Mouse (Mus musculus): Measurements from ENCODE around the gene Sobp. TPM values are rescaled to one million over a fixed set of nuclear protein-coding genes. Genes with fewer than 3 reads are reported as not detected.

The Sobp gene
- polyA plus RNA-seq, 1 experiment from 2014 or later, result 8.9 TPM

DNA sequence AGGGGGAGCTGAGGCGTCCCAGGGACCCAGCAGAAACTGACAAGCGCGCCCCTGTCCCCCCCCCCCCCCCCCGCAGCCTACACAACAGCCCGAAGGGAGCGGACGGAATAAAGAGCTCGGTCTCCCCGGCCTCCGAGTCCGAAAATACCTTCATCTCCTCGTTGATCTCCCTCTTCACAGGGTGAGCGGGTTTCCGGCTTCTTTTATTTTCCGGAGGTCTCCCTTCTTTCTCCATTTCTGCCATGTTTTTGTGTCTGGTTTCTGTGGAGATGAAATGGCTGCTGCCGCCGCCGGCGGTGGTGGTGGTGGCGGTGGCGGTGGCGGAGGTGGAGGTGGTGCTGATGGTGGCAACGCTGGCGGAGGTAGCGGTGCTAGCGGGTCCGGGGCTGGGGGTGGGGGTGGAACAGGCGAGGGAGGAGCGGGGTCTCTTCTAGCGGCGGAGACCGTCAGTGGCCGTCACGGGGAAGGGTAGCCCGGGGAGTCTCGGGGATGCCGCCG lies 453 bp downstream of the Sobp start:
- peak overlapping the region; percentile 94 for H3K27ac ChIP-seq
- peaks cover 18% of the 10 kb centered on the region for H3K27me3 ChIP-seq
- H3K9ac ChIP-seq, result peak overlapping the region; percentile 90
- H3K9me3 ChIP-seq, result no peaks in the 10 kb centered on the region
- H3K4me1 ChIP-seq, result peaks cover 32% of the 10 kb centered on the region
- H3K36me3 ChIP-seq (replicated peaks), result no peaks in the 10 kb centered on the region
- peak; percentile 66 for ATAC-seq (ENCODE audit: low FRiP score)
- H3K4me2 ChIP-seq, result peak overlapping the region; percentile 88
- 0% methylated on average over 23 of the region's 38 CpGs for WGBS
- H3K4me3 ChIP-seq (replicated peaks), result peak overlapping the region; percentile 92

DNA sequence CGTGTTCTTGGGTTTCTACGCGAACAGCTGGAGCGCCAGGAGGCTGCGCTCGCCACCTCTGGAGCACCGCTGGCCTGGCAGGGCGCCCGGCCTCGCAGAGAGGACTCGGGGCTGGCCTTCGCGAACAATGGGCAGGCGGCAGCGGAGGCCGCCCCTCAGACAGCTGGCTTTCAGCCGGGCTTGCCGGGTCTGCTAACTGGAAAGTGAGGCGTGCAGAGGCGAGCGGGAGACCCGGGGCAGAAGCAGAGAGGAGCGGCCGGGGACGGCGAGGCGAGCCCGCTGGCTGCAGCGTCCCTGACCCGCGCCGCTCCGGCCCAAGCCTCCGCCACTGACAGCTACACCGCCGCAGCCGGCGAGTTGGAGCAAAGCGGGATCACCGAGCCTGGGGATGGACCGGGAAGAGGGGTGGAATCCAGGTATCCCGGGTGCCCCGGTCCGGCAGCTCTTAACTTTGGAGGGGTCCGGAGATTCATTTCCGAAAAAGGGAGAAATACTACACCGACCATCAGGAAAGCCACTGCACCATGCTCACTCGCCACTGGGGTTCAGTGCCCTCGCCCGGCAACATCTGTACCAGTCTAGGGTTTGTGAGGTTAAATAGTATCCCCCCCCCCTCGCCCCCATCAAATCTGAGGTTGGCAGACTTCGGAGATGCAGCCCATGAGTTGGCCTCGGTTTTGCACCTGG lies 1.0 kb downstream of the Sobp start:
- H3K4me2 ChIP-seq, result peak overlapping the region; percentile 88
- peak overlapping the region; percentile 94 for H3K27ac ChIP-seq
- no peaks in the 10 kb centered on the region for H3K9me3 ChIP-seq
- peak overlapping the region; percentile 92 for H3K4me3 ChIP-seq (replicated peaks)
- peaks cover 32% of the 10 kb centered on the region for H3K4me1 ChIP-seq
- ATAC-seq (ENCODE audit: low FRiP score), result peak; percentile 37
- under 1% methylated on average over 50 of the region's 53 CpGs for WGBS
- peak overlapping the region; percentile 90 for H3K9ac ChIP-seq
- H3K27me3 ChIP-seq, result peaks cover 15% of the 10 kb centered on the region
- H3K36me3 ChIP-seq (replicated peaks), result no peaks in the 10 kb centered on the region

DNA sequence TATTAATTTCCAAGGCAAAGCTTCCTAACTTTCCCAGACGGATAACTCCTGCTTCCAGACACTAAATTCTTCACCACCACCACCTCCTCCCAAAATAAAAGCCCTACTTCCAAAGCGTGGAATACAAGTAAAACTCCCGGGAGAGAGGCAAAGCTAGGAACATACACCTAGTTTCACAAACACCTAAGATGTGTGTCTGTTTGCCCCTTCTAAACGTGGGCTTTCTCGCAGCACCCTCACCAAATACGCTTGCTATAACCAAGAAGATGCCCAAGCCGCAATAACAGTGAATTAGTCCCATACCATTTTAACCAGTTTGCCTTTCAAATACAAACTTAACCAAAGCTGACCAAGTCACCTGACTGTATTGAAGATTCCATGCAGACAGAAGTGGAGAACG lies 1.8 kb downstream of the Sobp start:
- Histone ChIP-seq H3K4me1 (peaks cover 32% of the 10 kb centered on the region), H3K9me3 (no peaks in the 10 kb centered on the region), H3K4me2 (peak overlapping the region; percentile 88), H3K9ac (peak overlapping the region; percentile 90), H3K27ac (no peak overlapping the region), H3K27me3 (peaks cover 15% of the 10 kb centered on the region), H3K36me3 (replicated peaks) (no peaks in the 10 kb centered on the region), H3K4me3 (replicated peaks) (peak overlapping the region; percentile 92)
- no peak for ATAC-seq (ENCODE audit: low FRiP score)
- WGBS, result 3% methylated on average over 8 of the region's 8 CpGs

DNA sequence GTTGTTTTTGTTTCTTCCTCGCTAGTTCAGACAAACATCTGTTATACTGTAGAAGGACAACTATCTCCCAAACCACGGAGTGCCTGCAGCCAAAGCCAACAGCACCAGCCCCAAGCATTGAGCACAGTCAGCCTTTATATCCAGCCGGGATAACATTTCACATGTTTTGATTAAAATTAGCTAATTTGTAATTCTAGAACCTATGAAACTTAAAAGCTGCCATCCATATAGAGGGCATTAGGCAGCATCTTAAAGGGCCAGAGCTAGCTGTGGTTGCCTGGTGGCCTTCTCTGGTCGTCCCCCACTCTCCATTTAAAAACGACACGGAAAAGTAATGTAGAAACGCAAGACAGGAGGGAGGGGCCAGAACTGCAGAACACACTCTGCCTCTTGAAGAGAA lies 2.3 kb downstream of the Sobp start:
- Histone ChIP-seq H3K27ac (no peak overlapping the region), H3K4me3 (replicated peaks) (peak overlapping the region; percentile 92), H3K4me2 (peak overlapping the region; percentile 88), H3K9ac (peak overlapping the region; percentile 90; the same call in 1 of the 2 replicates), H3K36me3 (replicated peaks) (no peaks in the 10 kb centered on the region), H3K4me1 (peaks cover 32% of the 10 kb centered on the region), H3K27me3 (peaks cover 15% of the 10 kb centered on the region), H3K9me3 (no peaks in the 10 kb centered on the region)
- WGBS, result 5% methylated on average over 7 of the region's 7 CpGs
- no peak for ATAC-seq (ENCODE audit: low FRiP score)

DNA sequence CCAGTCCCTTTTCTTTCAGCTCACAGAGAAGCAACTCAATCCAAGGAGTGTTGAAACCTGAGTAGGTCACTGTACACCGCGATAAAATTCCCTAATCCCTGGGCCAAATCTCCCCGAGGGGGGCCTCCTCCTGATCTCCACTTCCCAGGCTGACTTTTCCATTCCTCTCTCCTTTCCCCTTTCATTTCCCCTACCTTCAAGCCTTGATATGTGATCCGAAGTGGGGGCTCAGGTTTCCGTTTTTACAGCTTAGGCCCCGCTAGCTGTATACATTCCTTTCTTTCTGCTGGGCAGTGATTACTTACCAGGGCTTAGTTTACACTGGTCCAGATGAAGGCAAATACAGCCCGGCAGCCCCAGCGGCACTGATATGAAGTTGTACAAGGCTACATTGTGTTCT lies 3.2 kb downstream of the Sobp start:
- 3% methylated on average over 8 of the region's 8 CpGs for WGBS
- Histone ChIP-seq H3K4me1 (peaks cover 32% of the 10 kb centered on the region), H3K9ac (peak overlapping the region; percentile 41; the same call in 1 of the 2 replicates)

DNA sequence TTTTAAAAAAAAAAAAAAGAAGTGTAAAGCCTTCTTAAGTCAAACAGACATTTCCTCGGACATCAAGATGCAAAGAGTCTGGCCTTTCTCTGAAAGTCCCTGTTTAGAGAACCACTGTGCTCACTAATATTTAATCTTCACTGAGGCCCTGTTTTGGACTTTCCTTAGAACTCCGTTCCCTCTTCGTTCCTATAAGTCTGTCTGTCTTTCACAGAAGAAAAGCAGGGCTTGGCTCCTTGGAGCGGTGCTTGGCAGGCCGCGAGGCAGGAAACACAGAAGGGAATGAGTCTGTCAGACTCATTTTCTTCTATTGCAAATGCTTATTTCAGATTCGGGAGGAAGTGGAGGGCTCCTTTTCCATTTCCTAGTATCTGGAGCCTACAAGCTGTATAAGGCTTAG lies 5.5 kb downstream of the Sobp start:
- no peak overlapping the region for H3K4me2 ChIP-seq

More for the DNA sequence above, 3.2 kb downstream of the Sobp start:
- peaks cover 9% of the 10 kb centered on the region for H3K27me3 ChIP-seq
- H3K4me2 ChIP-seq, result peak overlapping the region; percentile 88
- ATAC-seq (ENCODE audit: low FRiP score), result no peak
- H3K27ac ChIP-seq, result no peak overlapping the region
- no peaks in the 10 kb centered on the region for H3K36me3 ChIP-seq (replicated peaks)
- H3K4me3 ChIP-seq (replicated peaks), result peak overlapping the region; percentile 30
- no peaks in the 10 kb centered on the region for H3K9me3 ChIP-seq

DNA sequence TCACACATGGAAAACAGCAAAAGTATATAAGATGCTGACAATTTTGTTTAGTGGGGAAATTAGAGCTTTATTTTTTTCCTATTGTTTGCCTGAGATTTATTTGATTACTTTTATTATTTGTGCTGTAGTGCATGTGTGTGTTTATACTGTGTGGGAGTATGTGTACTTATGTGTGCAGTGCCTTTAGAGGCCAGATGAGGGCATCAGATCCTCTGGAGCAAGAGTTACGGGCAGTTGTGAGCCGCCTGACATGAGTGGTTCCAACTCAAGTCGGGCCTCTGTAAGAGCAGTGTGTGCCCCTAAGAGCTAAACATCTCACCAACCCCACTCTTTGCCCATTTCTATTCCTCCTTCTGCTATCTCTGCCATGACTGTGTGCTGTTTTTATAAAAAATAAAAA lies 7.5 kb downstream of the Sobp start:
- Histone ChIP-seq H3K27me3 (no peaks in the 10 kb centered on the region), H3K36me3 (replicated peaks) (no peaks in the 10 kb centered on the region), H3K4me3 (replicated peaks) (no peak overlapping the region), H3K9ac (no peak overlapping the region), H3K4me2 (no peak overlapping the region), H3K4me1 (peaks cover 18% of the 10 kb centered on the region), H3K27ac (no peak overlapping the region), H3K9me3 (peaks cover 8% of the 10 kb centered on the region; the same call in 1 of the 2 replicates)
- ATAC-seq (ENCODE audit: low FRiP score), result no peak
- WGBS, result 93% methylated on average over 3 of the region's 3 CpGs

More for the DNA sequence above, 5.5 kb downstream of the Sobp start:
- no peak for ATAC-seq (ENCODE audit: low FRiP score)
- no peaks in the 10 kb centered on the region for H3K9me3 ChIP-seq
- no peaks in the 10 kb centered on the region for H3K27me3 ChIP-seq
- WGBS, result 80% methylated on average over 7 of the region's 7 CpGs
- H3K4me1 ChIP-seq, result peaks cover 26% of the 10 kb centered on the region
- H3K9ac ChIP-seq, result no peak overlapping the region
- no peak overlapping the region for H3K4me3 ChIP-seq (replicated peaks)
- H3K27ac ChIP-seq, result no peak overlapping the region
- H3K36me3 ChIP-seq (replicated peaks), result no peaks in the 10 kb centered on the region

DNA sequence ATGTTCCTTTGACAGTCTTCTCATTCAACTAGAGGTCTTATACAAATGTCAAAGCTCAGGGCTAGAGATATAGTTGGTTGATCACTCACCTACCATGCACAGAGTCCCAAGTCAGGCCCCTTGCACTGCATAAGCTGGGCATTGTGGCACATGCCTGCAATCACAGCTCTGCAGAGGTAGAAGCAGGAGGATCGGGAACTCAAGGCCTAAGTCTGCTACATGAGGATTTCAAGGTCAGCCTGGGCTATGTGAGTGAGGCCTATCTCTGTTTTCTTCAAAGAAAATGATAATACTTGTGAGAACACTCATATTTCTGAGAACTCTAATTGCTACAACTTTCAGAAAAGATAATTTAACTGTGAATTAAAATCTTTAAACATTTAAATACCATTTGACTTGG lies 8.2 kb downstream of the Sobp start:
- Histone ChIP-seq H3K27ac (no peak overlapping the region), H3K27me3 (no peaks in the 10 kb centered on the region), H3K9me3 (peaks cover 8% of the 10 kb centered on the region; the same call in 1 of the 2 replicates), H3K9ac (no peak overlapping the region), H3K4me2 (no peak overlapping the region), H3K4me1 (peaks cover 13% of the 10 kb centered on the region), H3K4me3 (replicated peaks) (no peak overlapping the region), H3K36me3 (replicated peaks) (no peaks in the 10 kb centered on the region)
- ATAC-seq (ENCODE audit: low FRiP score), result no peak
- WGBS, result 92% methylated on average over 1 of the region's 1 CpGs

DNA sequence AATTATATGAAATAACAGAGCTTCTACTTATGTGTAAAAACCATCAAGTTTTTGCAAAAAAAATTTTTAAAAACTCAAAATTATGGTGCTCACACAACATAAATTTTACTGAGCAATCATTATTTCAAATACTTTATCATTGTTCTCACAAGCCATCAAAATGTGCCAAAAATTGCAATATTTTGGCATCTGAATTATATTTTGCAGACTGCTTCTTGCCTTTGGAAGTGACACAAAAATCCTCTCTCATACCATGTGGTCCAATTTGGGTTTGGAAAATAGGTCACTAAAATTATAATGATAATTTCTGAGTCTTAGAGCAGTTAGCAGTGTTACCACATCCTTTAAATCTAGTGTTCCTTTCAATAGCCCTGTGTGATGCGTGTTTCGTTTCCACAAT lies 9.9 kb downstream of the Sobp start:
- Histone ChIP-seq H3K9me3 (peaks cover 8% of the 10 kb centered on the region; the same call in 1 of the 2 replicates), H3K36me3 (replicated peaks) (peaks cover 2% of the 10 kb centered on the region; the same call in 1 of the 2 replicates), H3K9ac (no peak overlapping the region), H3K27me3 (no peaks in the 10 kb centered on the region), H3K27ac (no peak overlapping the region), H3K4me3 (replicated peaks) (no peak overlapping the region), H3K4me2 (no peak overlapping the region), H3K4me1 (peaks cover 7% of the 10 kb centered on the region; the same call in 1 of the 2 replicates)
- WGBS, result 96% methylated on average over 2 of the region's 2 CpGs
- ATAC-seq (ENCODE audit: low FRiP score), result no peak

DNA sequence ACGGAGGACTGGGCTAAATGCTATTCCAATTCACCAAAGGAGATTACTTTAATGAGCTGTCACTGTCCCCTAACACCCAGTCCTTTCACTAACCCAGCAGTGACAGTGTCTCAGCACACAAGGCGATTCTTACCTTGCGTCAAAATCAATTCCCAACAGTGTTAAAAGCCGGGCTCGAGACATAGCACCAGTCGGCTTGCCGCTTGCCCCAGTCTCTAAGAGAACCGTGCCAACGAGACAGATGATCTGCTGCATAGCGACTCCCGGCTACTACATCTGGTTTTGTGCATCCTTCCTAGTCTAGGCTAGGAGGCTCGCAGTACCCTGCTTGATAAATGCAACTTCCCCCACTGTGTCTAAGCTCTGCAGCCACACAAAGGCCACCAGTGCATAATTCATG lies 12.0 kb downstream of the Sobp start:
- ATAC-seq (ENCODE audit: low FRiP score), result no peak
- H3K4me3 ChIP-seq (replicated peaks), result no peak overlapping the region
- H3K27me3 ChIP-seq, result no peaks in the 10 kb centered on the region
- no peak overlapping the region for H3K4me2 ChIP-seq
- peaks cover 12% of the 10 kb centered on the region; the same call in 1 of the 2 replicates for H3K4me1 ChIP-seq
- H3K27ac ChIP-seq, result no peak overlapping the region
- peaks cover 8% of the 10 kb centered on the region; the same call in 1 of the 2 replicates for H3K9me3 ChIP-seq
- H3K9ac ChIP-seq, result no peak overlapping the region
- H3K36me3 ChIP-seq (replicated peaks), result peaks cover 6% of the 10 kb centered on the region; the same call in 1 of the 2 replicates
- 83% methylated on average over 12 of the region's 12 CpGs for WGBS

DNA sequence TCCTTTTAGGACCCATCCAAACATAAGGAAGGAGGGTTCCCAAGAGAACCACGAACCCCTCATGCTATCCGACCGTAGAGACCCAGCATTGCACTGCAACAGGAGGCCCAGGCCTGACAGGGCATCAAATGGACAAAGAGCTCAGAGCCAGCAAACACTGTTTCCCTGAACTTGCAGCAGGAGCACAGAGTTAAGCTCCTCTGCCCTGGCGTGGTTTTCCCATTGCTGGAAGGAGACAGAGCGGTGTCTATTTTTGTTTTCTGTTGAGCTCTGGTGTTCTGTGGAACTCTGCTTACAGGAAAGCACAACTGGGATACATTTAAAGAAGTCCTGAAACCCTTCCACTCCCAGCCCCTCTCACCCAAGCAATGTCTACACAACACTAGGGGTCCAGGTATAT lies 15.0 kb downstream of the Sobp start:
- Histone ChIP-seq H3K4me2 (no peak overlapping the region), H3K9me3 (peaks cover 8% of the 10 kb centered on the region; the same call in 1 of the 2 replicates), H3K27ac (no peak overlapping the region), H3K36me3 (replicated peaks) (peaks cover 6% of the 10 kb centered on the region; the same call in 1 of the 2 replicates), H3K4me1 (peaks cover 24% of the 10 kb centered on the region), H3K4me3 (replicated peaks) (no peak overlapping the region), H3K27me3 (no peaks in the 10 kb centered on the region), H3K9ac (no peak overlapping the region)
- ATAC-seq (ENCODE audit: low FRiP score), result no peak
- WGBS, result 83% methylated on average over 5 of the region's 5 CpGs

DNA sequence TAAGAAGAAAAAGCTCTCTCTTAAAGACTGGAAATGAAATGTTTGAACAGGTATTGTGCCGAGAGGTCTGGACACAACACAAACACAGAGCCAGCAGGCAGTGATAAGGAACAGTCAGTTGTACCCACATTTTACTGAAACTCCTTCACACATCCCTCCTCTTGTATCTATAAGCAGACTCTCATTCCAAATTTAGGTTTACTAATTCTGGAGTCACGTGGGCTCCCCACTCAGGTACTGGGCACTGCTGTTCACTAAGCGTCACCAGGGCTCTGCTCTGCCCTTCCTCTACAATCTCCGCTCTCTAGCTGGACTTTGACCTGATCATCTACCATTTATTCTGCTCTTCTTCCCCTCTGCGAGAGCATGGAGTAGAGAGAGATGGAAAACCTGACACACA lies 15.4 kb downstream of the Sobp start:
- Histone ChIP-seq H3K4me1 (peaks cover 29% of the 10 kb centered on the region), H3K27me3 (no peaks in the 10 kb centered on the region), H3K27ac (no peak overlapping the region), H3K9me3 (peaks cover 8% of the 10 kb centered on the region; the same call in 1 of the 2 replicates), H3K9ac (no peak overlapping the region), H3K4me3 (replicated peaks) (no peak overlapping the region), H3K4me2 (no peak overlapping the region), H3K36me3 (replicated peaks) (peaks cover 6% of the 10 kb centered on the region; the same call in 1 of the 2 replicates)
- WGBS, result 89% methylated on average over 5 of the region's 5 CpGs
- no peak for ATAC-seq (ENCODE audit: low FRiP score)

All from forebrain, embryonic 12.5 days (tissue).